8 mouse cellular contexts compared by ENCODE assay signal in the genomic region with DNA sequence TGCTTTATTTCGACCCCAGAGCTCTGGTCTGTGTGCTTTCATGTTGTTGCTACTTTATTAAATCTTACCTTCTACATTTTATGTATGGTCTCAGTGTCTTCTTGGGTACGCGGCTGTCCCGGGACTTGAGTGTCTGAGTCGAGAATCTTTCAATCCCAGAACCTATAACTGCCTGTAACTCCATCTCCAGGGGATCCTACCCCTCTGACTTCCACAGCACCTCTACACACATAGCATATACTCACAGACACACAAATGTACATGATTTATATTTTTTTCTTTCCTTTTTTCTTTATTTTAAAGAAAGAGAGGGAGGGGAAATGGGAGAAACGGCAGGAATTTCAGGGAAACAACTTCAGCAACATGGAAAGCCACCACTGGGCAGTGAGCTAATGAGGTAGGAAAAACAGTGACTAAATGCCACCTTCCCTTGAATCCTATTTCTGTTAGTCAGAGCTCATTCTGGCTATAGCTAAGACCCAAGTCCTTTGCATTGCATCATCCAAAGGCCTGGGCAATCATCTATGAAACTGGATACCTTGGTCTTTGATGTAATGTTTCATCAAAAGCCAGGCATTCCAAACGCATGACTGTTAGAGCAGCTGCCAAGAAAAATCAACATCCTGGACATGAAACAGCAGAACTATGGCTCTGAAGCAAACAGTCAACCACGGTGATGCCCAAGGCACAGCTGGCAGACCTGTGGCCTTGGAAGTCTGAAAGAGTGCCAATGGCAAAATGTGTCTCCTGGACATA. TPM values are rescaled to one million over a fixed set of nuclear protein-coding genes. Genes with fewer than 3 reads are reported as not detected.
DNase-seq lines count a peak whose midpoint lies in the region; ATAC-seq and TF ChIP-seq lines count a peak whose summit lies in the region.

No protein-coding gene starts in this region.

- no peak overlapping the region for H3K4me3 ChIP-seq in stomach, postnatal 0 days (ENCODE audit: low read depth, low read length)
- H3K4me3 ChIP-seq in forebrain, embryonic 11.5 days (ENCODE audit: low read depth, low read length), result no peak overlapping the region

- ATAC-seq in stomach, postnatal 0 days (ENCODE audit: low FRiP score, low TSS enrichment), result peak; percentile 96
- ATAC-seq in forebrain, embryonic 11.5 days (replicated peaks; ENCODE audit: low FRiP score), result no peak
- no peak for ATAC-seq in erythroid progenitor cell, adult 5-6 weeks (replicated peaks; ENCODE audit: low FRiP score, poor library complexity, severe bottlenecking)

- no peaks in the 10 kb centered on the region for H3K4me1 ChIP-seq in stomach, postnatal 0 days (replicated peaks; ENCODE audit: control insufficient read depth, insufficient read depth)
- no peaks in the 10 kb centered on the region for H3K4me1 ChIP-seq in forebrain, embryonic 11.5 days (replicated peaks; ENCODE audit: control insufficient read depth, insufficient read depth, low read length)

- H3K27me3 ChIP-seq in stomach, postnatal 0 days (ENCODE audit: control insufficient read depth, insufficient read depth, low read length), result no peaks in the 10 kb centered on the region
- H3K27me3 ChIP-seq in forebrain, embryonic 11.5 days (ENCODE audit: control insufficient read depth, insufficient read depth, low read length), result no peaks in the 10 kb centered on the region

- no peak for TF ChIP-seq CTCF in stomach, postnatal 0 days (IDR thresholded peaks at IDR 0.05; ENCODE audit: low read depth)

- no peaks in the 10 kb centered on the region for H3K9me3 ChIP-seq in stomach, postnatal 0 days (ENCODE audit: control insufficient read depth, low read length)
- no peaks in the 10 kb centered on the region for H3K9me3 ChIP-seq in forebrain, embryonic 11.5 days (ENCODE audit: control insufficient read depth, low read length)

- no peak overlapping the region for H3K4me2 ChIP-seq in stomach, postnatal 0 days (replicated peaks; ENCODE audit: low read depth)
- H3K4me2 ChIP-seq in forebrain, embryonic 11.5 days (ENCODE audit: low read depth, low read length, severe bottlenecking), result no peak overlapping the region

- DNase-seq in urinary bladder, postnatal 14 days (ENCODE audit: low spot score), result peak; percentile 66
- no peak for DNase-seq in urinary bladder, adult 2 months (ENCODE audit: low spot score)
- DNase-seq in heart, adult 9 months (ENCODE audit: low spot score in 2 of 2), result peak; percentile 30 to 60
- DNase-seq in kidney, postnatal 14 days, result peak; percentile 76
- peak; percentile 64 for DNase-seq in stomach, postnatal 0 days (ENCODE audit: low spot score)
- DNase-seq in ovary, postnatal 14 days (ENCODE audit: low spot score), result no peak
- DNase-seq in forebrain, embryonic 11.5 days (ENCODE audit: low spot score), result no peak

- peak; percentile 55 for TF ChIP-seq EP300 in stomach, postnatal 0 days (optimal IDR thresholded peaks at IDR 0.05)

- peak overlapping the region; percentile 53; the same call in 1 of the 2 replicates for H3K27ac ChIP-seq in stomach, postnatal 0 days (replicated peaks)
- no peak overlapping the region for H3K27ac ChIP-seq in forebrain, embryonic 11.5 days (ENCODE audit: low read depth, low read length)

- 59% methylated on average over 8 of the region's 8 CpGs for WGBS in stomach, postnatal 0 days
- 95% methylated on average over 8 of the region's 8 CpGs for WGBS in forebrain, embryonic 11.5 days

- no peak overlapping the region for H3K9ac ChIP-seq in stomach, postnatal 0 days (ENCODE audit: low read length)
- H3K9ac ChIP-seq in forebrain, embryonic 11.5 days (ENCODE audit: low read length), result no peak overlapping the region

- no peaks in the 10 kb centered on the region for H3K36me3 ChIP-seq in stomach, postnatal 0 days (ENCODE audit: control insufficient read depth, insufficient read depth, low read length)
- H3K36me3 ChIP-seq in forebrain, embryonic 11.5 days (ENCODE audit: control insufficient read depth, insufficient read depth, low read length), result no peaks in the 10 kb centered on the region

RNA-seq across cellular contexts. Expression of a gene that starts 16.1 kb away (rescaled TPM):
- polyA plus RNA-seq in urinary bladder, adult 2 months (2012; rRNA removed), result 222 and 271 TPM in 2 replicates
- polyA plus RNA-seq in stomach, postnatal 0 days (2015; fragmentation: Nextera tagmentation; extraction: Ambion mirVana), result 116 and 127 TPM in 2 replicates
- polyA plus RNA-seq in forebrain, embryonic 11.5 days (2014; fragmentation: Nextera tagmentation; extraction: Ambion mirVana), result 318 and 325 TPM in 2 replicates
- 321 and 355 TPM in 2 replicates for total RNA-seq in erythroid progenitor cell, adult 5-6 weeks (2015; ENCODE audit: low replicate concordance)
- total RNA-seq in erythroid progenitor cell, adult 5-6 weeks (2017; ENCODE audit: low replicate concordance), result 329 and 477 TPM in 2 replicates

Comparison
In these comparisons a context has a peak if more than half of its experiments do, and no peak if none do; other contexts are left out.
1. DNase-seq: peak in urinary bladder, postnatal 14 days (single experiment), heart, adult 9 months (2 of 2), kidney, postnatal 14 days (single experiment) and stomach, postnatal 0 days (single experiment); none in urinary bladder, adult 2 months (single experiment), ovary, postnatal 14 days (single experiment) and forebrain, embryonic 11.5 days (single experiment).